Mouse (Mus musculus) G1E (cell line): ENCODE measurements around the gene Trnt1.

Experiments used
- CTCF ChIP-seq: IDR thresholded peaks from 2 replicates; pipeline ENCODE4 v1.5.1; 2012; ENCODE audit warnings: low read depth, low read length, inconsistent platforms, mixed read lengths
- GATA1 ChIP-seq: IDR thresholded peaks from 2 replicates; pipeline ENCODE4 v1.6.1; 2012; ENCODE audit warnings: borderline replicate concordance, low read length, inconsistent platforms, mixed read lengths
- GATA2 ChIP-seq: IDR thresholded peaks from 2 replicates; pipeline ENCODE4 v1.6.1; 2012; ENCODE audit warnings: low read depth, low read length, inconsistent platforms, borderline replicate concordance
- POLR2AphosphoS5 ChIP-seq: IDR thresholded peaks from 2 replicates; pipeline ENCODE4 v1.6.1; 2012; ENCODE audit warnings: low read depth, low read length, inconsistent platforms; ENCODE audit not compliant: insufficient replicate concordance
- TAL1 ChIP-seq: conservative IDR thresholded peaks from 2 replicates; pipeline ENCODE4 v1.6.1; 2012; ENCODE audit warnings: low read depth, low read length, inconsistent platforms, mixed read lengths

DNA sequence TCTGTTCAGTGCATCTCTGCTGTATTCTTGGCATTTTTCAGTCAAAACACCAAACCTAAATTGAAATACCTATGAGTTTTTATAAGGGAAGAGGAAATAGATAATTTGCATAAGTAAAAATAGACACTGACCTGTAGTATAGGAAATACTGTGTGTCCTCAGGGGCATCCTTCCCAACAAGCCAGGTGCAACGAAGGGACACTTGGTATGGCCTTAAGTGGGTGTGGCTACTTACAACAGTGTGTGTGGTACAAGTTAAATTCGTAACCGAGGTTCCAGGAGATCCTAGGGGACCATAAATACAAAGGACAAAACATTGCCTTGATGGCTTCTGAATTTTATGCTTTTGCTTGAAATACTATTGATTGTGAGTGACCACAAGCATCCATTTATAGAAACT is 30.7 kb upstream of the Trnt1 start:
- TF ChIP-seq CTCF = no peak
- no peak for TF ChIP-seq TAL1
- TF ChIP-seq GATA1 = no peak
- no peak for TF ChIP-seq POLR2AphosphoS5
- TF ChIP-seq GATA2 = no peak
